Mouse (Mus musculus): Measurements from ENCODE around the gene Pax5.

The Pax5 gene

GRCm38 (mm10) chr4:44535646-44536045, 174.6 kb downstream of the Pax5 start:
- no peak for DNase-seq

DNA sequence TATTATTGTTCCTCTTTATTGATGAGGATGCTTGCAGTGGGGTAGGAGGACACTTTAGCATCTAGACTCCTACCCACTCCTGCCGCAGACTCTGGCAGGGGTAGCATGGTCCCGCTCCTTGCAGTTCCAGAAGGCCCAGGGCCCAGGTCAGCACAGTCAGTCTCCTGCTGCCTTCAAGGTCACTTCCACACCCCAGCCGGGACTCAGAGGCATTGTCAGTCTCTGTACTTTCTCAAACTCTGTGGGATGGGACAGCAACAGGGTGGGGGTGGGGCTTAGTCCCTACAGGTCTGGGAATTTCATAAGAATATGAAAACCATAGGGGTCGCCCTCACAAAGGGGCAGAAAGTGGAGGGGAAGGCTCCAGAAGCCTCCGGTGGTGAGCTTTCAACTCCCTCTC, 177.0 kb downstream of the Pax5 start:
- no peak for DNase-seq

GRCm38 (mm10) chr4:44532731-44533130, 177.6 kb downstream of the Pax5 start:
- DNase-seq, result no peak

DNA sequence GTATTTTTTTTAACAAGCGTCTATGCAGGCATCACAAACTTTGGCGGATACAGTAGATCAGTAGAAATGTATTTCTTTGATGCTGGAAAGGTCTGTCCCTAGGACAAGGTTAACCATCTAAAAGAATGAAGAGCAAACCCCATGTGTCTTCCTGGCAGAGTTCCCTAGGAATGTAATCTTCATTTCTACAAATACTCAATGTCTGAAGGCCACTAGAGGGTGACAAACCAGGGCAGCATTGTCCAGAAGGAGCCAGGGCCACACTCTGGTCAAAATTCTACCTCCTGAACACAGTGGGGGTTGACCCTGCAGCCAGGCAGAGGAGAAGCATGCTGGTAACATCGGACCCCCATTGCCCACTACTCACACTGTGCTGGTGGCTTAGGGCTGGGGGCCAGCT, 185.0 kb downstream of the Pax5 start:
- DNase-seq, result no peak

DNA sequence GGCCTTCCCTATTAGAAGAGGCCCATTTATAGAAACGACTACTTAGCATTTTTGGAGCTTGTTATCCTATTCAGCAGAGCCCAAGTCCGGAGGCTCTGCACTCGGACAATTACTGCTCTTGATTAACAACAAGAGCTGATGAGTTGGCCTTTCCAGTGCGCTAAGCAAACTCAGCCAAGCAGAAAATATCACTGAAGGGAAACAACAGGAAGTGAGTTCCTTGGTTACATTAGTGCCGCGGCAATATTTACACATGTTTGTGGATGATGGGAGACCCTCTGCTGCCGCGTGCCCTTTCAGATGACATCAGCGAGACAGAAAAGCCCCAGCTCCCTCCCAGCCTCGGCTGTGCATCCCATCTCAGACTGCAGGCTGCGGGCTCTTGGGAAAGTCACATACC, 191.4 kb downstream of the Pax5 start:
- DNase-seq, result no peak

DNA sequence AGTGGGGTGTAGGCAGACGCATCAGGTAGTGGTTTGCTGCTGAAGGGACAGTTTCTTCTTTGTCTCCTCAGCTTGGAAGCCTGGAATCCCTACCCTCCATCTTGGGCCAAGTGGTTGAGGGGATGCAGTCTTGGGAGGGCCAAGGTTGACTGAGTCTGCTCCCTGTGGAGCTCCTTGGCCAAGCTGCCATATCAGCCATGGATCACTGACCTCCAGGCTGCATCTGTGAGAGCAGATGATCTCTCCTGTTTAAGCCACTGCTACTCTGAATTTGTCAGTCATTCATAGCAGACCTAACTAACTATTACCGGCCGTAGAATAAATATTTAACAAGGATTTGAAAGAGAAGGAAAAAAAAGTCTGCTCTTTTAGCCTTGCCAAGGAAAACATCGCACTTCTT, 196.3 kb downstream of the Pax5 start:
- peak; percentile 11 to 38 for DNase-seq

DNA sequence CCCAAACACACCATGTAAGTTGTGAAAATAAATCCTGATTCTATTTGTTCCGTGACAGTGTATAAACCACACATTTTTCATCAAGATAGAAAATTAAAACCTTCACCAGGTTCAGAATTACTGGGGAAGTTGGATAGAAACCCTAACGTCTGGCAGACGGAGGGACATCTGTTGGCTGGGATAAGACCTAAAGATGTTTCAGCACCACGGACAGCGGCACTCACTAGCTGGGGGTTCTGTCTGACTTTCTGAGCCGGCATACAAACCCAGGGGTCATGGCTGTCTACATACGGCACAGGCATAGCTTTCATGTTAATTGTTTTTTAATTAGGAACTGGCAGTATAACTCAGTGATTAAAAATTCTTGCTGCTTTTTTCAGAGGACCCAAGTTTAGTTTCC, 198.6 kb downstream of the Pax5 start:
- peak; percentile 17 to 74 for DNase-seq

- DNase-seq, result no peak
Observed at GRCm38 (mm10) chr4:44508386-44509226, 201.7 kb downstream of the Pax5 start.

DNA sequence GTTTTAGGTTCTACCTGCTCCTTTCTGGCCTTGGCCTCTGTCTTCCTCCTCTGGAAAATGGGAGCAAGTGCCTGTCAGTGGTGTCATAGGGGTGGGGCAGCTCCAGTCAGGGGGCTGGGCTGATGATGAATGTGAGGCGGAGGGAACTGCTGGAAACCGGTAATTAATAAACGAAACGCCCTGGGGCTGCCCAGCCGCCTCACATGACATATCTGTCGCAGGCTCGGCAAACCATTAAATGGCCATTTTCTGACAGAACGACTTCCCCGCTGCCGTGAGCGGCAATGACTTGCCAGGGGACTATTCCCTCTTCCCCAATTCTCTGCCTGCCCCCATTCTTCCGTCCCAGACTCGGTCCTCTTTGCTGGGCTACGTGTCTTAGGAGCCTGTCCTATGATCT, 202.4 kb downstream of the Pax5 start:
- no peak for DNase-seq

- DNase-seq, result no peak
Observed at GRCm38 (mm10) chr4:44504998-44505397, 205.3 kb downstream of the Pax5 start.

DNA sequence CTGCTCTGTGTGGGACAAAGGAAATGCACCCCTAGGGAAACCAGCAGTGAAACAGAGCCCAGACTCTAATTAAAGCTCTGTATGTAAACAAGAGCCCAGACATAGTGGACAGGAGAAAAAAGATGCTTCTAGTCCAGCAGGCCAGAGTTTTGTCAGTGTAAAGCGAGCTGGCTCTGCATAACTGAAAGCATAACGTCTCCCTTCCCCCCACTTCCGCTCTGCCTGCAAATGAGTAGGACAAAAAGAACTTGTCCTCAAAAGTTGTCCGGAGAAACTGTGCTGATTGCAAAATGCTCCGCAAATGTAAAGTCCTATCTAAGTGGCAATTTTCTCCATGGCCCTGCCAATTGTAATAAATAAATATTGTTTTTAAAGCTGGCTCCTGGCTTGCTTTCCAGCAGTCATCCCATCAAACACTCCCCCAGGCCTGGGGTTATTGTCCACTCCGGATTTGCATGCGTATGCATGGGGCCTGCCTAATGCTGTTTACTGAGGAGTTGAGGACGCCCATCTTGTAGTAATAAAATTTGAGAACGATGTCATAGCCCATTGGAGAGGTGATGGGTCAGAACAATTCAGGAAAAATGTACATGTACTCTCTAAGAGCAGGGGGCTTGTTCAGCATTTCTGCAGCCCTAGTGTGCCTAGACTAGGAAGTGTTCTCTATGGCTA, 208.0 kb downstream of the Pax5 start:
- DNase-seq, result peak; percentile 20 to 41

GRCm38 (mm10) chr4:44498156-44498555, 212.1 kb downstream of the Pax5 start:
- DNase-seq, result no peak

GRCm38 (mm10) chr4:44495836-44496235, 214.5 kb downstream of the Pax5 start:
- peak in 1 of 2 experiments; percentile 9 for DNase-seq

GRCm38 (mm10) chr4:44493756-44494155, 216.5 kb downstream of the Pax5 start:
- no peak for DNase-seq

DNA sequence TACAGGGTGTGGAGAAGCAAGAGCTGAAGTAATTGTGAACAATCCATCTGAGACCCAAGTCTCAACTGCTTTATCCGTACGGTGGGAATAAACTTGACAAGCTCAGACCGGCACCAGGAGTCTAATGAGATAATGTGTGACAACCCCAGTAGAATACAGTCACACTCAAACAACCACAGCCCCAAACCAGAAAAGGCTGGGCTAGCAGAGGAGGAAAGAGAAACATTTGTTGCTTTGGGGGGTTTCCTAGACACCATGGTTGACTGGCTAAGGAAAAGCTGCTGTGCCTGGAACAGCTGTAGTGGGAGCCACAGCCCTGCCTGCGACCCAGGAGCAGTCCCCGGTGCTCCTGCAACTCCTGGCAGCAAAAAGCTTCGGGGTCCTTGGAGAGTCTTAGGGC, 219.4 kb downstream of the Pax5 start:
- no peak for DNase-seq

GRCm38 (mm10) chr4:44488702-44489101, 221.6 kb downstream of the Pax5 start:
- no peak for DNase-seq

DNA sequence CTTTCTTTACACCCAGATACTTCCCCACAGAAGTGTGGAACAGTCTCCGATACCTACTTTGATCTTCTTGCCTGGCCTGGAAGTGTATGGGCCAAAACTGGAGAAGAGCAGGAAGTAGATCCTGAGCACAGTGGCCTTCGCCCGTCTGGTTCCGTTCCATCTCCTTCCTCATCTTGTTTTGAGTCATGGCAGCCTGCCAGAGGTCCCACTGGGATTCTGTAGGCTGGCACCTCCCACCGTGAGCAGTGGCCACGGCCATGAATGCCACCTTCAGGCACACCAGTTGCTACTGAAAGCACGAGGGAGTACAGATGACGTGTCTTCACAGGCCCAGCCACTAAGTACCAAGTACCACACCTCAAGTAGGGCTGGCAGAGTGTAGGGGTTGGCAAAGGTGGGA, 222.1 kb downstream of the Pax5 start:
- DNase-seq, result peak in 1 of 2 experiments; percentile 8

DNA sequence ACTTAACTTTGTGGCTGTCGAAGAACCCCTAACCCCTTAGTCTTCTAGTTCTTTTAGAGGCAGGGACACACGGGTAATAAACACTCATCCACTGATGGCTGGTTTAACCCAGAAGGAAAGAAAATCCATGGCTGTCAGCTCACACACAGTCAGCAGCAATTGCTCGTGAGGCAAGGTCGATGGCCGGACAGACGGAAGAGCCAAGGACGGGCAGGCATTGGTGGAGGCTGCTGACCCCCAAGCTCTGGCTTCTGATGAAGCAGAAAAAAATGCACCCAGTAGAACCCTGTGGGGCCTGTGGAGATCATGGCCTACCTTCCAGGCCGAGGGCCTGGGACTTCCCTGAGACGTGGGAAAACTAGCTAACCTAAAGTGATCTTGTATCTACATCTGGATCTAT, 227.4 kb downstream of the Pax5 start:
- DNase-seq, result no peak

GRCm38 (mm10) chr4:44479755-44480154, 230.5 kb downstream of the Pax5 start:
- peak in 1 of 2 experiments; percentile 14 for DNase-seq
